Mouse (Mus musculus) kidney, postnatal 36 days (tissue): ENCODE measurements around the gene Gm28308.

ENCODE experiments used
- DNase-seq, 2 experiments: peaks; one replicate each; pipeline ENCODE4 v3.0.0; 2021 to 2022; ENCODE audit warnings: mixed read lengths in 2 of 2

Gm28308 gene

DNA sequence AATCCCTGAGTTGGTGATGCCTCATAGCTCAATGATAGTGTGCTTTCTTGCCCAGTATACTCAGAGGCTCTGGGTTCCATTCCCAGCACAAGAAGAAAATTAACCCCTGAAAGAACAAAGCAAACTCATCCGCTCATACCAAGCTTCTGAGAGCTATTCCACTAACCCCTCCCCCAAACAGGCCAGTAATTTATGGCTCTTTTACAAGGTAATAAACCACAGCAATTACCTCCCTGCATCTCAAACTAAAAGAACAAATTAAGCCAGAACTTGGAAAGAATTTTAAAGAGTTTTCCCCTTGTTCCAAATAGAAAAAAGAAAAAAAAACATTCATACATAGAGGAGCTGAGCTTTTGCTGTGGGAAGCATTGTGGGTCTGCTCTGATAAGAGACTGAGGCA, 30.3 kb downstream of the Gm28308 start:
- DNase-seq = no peak

- peak in 1 of 2 experiments; percentile 64 for DNase-seq
Measured at GRCm38 (mm10) chr6:52182030-52182429, 31.1 kb downstream of the Gm28308 start.

- no peak for DNase-seq
Measured at GRCm38 (mm10) chr6:52180726-52181125, 32.4 kb downstream of the Gm28308 start.

DNA sequence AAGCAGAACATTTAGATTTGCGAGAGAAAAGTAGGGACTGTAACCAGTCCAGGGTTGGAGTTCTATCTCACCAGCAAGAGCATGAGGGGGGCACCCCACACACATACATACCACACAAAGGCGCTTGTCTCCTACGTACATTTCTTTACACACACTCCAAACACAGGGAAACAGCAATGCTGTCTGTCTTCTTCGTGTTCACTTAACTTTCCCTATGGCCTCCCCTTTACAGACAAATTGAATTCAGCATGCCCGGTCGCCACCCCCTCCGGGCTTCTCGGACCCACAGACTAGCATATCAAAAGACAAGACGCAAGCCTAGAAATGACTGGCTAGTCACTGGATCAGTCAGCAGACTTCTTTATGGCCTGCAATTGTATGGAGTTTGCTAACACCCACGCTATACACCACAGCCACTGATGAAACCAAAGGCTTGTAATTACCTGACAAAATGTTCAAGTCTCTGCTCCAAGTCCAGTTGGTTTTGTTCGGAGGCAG, 32.9 kb downstream of the Gm28308 start:
- DNase-seq = no peak

GRCm38 (mm10) chr6:52179690-52180089, 33.4 kb downstream of the Gm28308 start:
- no peak for DNase-seq

DNA sequence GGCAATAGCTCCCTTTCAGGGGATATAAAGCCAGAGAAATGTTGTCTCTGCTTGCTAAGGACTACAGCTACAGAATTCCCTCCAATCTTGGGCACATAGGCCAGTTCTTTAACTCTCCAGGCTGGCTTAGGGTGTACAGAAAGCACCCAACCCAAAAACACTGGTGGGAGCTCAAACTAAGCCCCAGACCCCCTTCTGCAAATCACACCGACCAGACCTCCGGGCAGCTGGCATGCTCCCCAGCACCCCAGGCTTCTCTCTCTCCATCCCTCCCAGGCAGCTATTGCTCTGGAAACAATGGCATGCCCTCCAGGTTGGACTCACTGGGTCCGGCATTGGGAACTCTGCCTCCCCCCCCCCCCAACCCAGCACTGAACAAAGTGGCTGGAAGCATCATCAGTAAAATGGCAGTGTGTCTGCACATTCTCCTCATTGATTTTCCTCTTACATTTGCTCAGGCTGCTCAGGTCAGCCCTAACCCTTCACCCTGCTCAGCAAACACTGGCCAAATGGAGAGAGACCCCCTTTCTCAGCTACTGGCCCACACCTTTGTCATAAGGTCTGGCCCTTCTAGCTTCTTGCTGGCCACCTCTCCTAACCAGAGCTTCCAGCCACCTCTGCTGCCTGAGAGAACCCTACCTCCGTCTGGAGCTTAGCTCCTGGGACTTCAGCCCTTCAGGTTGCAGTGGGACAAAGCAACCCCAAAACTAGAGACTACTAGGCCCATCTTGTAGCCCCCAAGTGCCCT, 34.0 kb downstream of the Gm28308 start:
- DNase-seq = no peak

- DNase-seq = no peak
Measured at GRCm38 (mm10) chr6:52177806-52178205, 35.3 kb downstream of the Gm28308 start.

- peak; percentile 83 to 89 for DNase-seq
Measured at GRCm38 (mm10) chr6:52177061-52177735, 35.9 kb downstream of the Gm28308 start, which contains the start of gene 5730596B20Rik. Gene 5730596B20Rik (plus strand): TSS chr6:52177498.

DNA sequence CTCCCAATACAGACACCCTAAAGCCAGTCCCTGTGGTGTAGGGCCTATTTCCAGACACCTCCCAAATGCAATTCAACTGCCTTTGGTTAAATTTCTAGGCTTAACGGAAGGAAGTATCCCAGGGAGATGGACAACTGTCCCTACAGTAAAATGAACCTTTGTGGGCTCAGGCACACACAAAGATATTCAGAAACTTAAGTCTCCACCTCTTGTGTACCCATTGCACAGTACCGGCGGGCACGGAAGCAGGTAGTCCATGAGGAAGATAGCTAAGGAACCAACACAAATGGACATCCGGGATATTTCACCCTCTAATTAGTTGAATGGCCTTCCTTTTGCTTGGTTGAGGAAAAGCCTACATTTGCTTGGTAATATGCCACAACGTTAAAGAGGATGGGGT, 36.7 kb downstream of the Gm28308 start:
- no peak for DNase-seq

DNA sequence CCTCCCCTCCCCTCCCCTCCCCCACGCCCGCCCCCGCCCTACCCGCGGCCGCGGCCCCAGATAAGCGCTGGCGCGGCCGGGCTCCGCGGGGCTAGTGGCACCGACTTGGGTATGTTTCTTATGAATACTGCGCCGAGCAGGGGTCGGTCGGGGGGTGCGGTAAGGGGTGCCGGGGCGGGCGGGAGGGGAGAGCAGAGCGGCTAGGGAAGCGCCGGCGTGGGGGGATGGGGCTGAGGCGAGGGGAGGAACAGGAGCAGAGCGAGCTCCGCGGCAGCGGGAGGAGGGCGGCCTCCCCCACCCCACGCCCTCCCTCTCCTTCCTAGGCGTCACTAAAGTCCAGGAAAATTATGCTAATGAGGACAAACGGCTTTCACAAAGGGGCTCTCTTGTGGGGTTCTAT, 37.3 kb downstream of the Gm28308 start:
- DNase-seq = peak in 1 of 2 experiments; percentile 82

DNA sequence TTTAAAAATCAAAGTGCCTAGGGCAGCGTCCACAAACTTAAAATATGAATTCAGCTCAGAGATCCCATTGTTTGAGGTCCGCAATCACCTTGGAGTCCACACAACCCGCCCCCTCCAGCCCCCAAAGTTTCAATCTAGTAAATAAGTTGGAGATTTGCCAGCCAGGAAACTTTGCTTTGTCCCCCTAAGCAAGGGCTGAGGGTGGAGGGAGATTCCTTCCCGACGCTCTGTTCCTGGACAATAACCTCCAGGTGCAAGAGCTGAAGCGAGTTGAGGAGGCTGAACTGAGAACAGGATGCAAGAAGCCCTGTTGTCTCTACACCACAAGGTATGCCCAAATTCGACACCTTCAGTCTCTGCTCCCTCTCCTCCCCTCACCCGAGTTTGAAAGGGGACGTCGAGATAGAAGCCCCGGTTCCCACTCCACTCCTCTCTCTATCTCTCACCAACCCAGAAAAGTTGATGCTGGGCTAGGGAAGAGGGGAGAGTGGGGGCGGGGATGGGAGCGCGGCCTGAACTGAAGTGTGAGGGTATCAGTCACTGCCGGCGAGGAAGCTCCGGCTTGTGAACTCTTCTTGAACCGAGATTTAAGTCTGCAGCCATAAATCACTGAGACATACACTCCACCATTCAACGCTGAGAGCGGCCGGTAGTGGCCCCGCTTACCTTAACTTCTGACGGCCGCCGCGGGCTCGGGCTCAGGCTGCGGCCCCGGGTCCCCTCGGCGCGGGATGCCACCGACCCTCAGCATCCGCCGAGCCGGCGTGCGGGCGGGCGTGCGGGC, 38.0 kb downstream of the Gm28308 start:
- peak; percentile 58 to 70 for DNase-seq

GRCm38 (mm10) chr6:52173648-52174047, 39.5 kb downstream of the Gm28308 start:
- no peak for DNase-seq

DNA sequence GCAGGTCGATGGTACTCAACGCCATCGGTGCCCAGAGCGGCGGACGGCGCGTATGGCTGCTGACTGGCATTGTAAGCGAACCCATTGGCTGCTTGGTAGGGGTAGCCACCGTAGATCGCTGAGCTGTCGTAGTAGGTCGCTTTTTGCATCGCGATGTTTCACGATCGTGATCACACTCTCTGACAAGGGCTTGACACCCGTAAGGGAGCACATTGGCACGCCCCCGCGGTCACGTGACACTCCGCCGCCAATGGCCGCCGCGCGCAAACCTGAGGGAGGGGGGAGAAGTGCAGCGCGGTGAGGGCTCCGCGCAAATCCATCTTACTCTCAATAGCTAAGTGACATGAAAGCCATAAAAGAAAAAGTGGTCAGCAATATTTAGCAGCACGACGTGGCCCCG, 40.6 kb downstream of the Gm28308 start:
- DNase-seq = peak; percentile 95 to 97

DNA sequence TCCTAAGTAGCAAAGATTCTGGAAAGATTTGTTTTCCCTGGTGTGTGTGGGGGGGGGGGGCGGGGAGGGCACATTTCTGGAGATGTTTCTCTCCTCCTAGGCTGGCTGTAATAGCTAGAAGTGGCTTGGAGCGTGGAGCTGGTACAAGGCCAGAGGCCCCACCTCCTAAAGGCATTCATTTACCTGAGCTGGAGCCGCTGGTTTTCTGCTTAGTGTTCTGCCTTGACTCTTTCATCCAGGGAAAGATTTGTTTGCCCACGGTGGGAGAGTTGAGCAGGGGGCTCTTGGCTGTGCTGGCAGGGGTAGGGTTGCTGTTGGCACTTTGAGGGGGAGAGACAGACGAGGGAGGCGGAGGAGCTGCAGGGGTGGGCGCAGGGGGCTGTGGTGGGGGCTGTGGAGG, 41.2 kb downstream of the Gm28308 start:
- peak; percentile 52 to 65 for DNase-seq

- no peak for DNase-seq
Measured at GRCm38 (mm10) chr6:52171331-52171730, 41.8 kb downstream of the Gm28308 start.

DNA sequence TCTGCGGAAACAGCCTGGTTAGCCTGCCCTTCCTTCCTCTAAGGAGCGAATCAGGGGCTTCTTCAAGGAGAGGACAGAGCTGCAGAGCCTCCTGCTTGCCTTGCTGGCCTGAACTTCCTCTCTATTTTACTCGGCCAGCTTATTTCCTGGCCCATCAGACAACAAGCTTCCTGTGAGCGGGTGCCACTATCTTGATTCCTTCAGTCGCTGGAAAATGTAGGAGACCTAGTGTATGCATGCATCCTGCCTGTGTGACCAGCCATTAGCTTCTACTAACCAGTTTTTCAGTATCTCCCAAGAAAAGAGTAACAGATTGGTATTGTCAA, 42.3 kb downstream of the Gm28308 start:
- no peak for DNase-seq

- peak; percentile 56 to 58 for DNase-seq
Measured at GRCm38 (mm10) chr6:52170166-52170897, 42.8 kb downstream of the Gm28308 start.

DNA sequence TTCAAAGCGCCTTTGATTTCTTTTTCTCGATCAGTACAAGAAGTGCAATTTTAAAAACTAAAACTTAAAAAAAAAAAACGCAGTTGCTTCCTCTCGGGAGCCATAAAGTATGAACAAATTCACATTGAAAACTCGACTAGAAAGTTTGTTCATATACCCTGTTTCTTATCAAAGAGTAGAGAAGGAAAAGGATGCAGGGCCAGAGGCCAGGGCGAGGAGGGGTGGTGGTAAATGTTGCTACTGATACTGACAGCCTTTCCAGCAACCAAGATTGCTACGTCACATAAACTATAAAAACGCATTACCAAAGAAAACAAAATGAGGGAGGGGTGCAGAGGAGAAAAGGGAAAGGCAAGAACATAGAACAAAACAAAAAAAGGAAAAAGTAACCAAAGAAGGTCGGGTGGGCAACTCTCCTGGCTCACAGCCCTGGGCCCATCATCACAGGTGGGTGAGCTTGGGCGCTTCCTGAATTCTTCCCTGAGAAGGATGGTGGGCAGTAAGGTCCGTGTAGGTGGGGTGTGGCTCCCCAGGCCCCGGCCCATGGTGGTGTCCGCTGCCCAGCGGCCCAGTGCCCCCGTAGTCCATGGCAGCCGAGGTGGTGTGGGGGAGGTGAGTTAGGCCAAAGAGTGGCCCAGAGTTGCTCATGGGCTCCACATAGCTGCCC, 43.5 kb downstream of the Gm28308 start:
- no peak for DNase-seq

DNA sequence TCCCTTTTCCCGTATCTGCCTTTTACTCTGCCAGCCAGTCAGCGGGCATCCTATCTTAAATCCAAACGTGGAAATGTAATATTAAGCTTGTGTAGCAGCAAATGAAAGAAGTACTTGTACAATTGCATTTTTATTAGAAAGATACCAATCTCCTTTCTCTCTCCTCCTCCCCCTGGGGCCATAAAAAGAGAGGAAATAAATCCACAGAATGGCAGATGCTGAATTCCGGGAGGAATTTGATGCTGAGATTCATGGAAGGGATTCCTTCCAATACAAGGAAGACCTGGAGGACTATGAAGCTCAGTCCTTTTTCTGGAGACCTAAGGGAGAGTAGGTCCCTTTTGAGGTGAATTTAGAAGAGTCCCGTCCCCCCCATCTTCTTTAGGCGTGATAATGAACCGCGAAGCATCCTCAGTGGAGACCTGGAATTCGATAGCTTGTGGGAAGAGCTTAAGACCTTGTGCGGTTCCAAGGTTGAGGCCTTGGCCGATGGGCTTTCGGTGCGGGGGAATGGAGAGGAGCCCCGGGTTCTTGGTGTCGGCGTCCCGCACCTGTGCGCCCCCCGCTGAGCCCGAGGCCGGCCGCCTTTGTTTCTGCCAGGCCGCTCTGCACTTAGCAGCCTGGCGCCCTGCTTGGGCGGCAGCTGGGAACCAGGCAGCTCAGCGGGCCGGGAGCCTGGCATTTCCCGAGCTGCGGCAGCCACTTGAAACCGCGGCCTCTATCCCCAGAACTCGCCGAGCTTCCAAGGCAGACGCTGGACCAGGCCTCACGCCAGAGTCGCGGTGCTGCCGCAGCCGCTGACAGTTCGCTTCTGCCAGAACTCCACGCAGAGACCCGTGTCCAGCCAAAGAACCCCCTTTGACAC, 44.7 kb downstream of the Gm28308 start:
- no peak for DNase-seq

DNA sequence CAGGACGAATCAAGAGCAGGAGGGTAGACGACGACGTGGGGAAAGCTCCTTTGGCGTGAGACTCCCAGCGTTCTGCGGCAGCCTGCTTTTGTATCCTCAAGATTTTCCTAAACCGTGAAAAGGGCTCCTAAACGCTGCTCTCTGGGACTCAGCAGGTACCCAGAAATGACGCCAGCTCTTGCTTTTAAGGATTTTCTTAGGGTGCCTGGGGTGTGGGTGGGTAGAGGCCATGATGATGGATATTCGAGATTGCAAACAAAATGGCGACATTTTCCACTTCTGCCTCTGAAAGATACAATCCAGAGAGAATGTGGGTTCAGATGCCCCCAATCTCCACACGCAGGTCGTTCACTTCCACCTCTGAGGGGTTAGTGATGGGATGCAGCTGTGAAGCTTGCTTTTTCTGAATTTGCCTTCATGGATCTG, 45.4 kb downstream of the Gm28308 start:
- no peak for DNase-seq

DNA sequence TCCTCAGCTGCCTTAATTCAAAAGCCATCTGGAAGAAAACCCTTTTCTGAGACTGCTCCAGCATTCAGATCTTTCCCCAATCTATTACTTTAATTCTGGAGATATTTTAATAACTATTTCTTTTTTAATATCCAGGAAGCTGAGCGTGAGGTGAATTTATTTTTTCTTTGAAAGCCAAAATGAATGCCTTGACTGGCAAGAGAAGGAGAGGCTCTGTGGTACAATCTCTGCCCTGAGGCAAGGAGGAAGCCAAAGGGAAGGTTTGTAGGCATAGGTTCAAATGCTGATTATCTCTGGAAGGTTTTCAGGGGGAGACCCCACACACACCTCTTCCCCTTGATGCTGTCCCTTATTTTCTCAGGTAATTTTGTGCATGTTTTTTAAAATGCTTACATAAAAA, 46.0 kb downstream of the Gm28308 start:
- DNase-seq = no peak
